Mouse (Mus musculus): ENCODE data around the gene Sh3pxd2b.

DNA sequence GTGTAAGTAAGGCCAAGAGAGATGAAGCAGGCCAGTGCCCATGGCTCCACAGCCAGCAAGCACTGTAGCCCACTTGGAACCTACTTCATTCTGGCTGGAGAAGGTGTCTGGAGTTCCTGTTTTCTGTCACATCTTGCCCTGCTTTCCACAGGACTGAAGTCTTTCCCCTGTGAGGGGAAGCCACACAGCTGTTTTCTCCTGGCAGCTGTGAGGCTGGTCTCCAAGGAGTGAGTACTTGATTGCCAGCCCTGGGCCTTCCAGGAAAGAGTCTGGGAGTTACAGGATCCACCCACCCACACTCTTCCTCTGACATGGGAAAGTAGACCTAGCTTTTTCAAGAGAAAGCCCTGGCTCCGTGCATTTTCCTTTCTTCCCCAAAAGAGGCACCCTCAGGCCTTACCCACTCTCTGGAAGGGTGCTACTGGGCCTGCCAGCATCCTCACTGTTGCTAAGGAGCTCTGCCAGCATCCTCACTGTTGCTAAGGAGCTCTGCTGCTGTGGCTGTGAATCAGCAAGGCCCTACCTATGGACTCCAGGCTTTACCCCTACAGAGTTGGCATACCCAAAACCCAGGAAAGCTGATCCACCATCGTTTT lies 44.7 kb upstream of the Sh3pxd2b start:
- TF ChIP-seq CTCF (IDR thresholded peaks at IDR 0.05; ENCODE audit: low read depth, low read length) (no peak), POLR2A (IDR thresholded peaks at IDR 0.05; ENCODE audit: borderline replicate concordance, low read depth, low read length) (no peak)

All from bone marrow macrophage, adult 2 months (primary cell).